Mouse (Mus musculus) R1 (cell line): ENCODE results near the gene Nxnl1.
A peak's percentile ranks its signal among the peaks of the same experiment; 100 is the strongest.

Experiments
- DNase-seq: peaks from one replicate; pipeline ENCODE4 v3.0.0-alpha.2; 2018; ENCODE audit warnings: low read depth, low spot score

Nxnl1 gene

DNA sequence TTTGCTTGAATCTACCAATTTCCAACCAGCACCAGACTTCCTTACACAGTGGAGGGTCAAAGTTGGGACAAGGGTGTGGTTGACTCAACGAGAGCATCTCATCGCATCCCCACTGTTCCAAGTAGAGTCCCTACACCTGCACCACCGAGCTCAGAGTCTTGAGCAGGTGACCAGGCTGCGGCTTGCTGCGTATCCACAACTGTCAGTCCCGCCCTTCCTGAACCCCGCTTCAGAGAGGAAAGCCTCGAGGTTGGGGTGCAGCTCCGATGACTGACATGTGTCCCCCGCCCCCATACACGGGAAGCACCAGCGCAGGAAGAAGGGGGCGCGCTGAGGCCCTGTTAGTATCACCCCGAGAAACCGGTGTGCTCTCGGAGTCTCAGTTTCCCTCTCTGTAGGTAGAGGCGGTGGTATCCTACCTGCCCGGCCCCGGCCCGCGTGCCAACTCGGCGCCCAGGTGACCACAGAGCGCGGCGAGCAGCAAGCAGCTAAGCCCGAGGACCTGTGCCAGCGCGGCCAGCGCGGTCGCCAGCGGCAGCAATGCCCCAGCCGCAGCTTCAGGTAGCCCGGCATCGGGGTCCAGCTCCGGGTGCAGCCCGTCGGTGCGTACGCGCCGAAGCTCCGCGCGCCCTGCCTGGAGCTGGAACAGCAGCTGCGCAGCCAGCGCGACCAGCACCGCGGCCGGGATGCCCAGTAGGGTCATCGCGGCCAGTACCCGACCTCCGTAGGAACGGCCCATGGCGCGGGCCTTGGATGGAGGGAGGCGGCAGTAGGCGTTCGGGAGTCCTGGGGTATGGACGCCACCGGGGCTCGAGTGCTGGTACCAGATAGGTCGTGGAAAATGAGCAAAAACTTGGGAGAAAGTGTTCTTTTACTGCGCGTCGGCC lies 8.1 kb downstream of the Nxnl1 start, which contains the start of gene Tmem221:
TSS of gene Tmem221 (minus strand) at position 801 of the 887 bp plus-strand sequence.
- DNase-seq, result peak; percentile 30

DNA sequence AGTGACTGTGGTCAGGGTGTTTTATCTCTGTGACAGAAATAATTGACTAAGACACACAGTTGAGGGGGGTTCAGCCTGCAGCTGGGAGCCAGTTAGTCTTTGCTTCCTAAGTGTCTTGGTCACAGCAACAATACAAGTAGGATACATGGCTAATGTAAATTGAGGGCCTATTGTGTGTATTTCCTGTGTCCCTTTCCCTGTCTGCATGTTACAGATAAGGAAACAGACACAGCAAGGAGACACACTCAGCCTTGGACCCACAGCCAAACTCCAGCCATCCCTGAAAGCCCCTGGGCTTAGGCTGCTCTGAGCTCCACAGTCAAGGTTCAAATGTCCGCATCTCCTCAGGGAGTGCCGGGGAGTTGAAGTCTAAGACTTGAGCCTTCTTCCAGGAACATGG lies 11.8 kb downstream of the Nxnl1 start:
- DNase-seq, result no peak

DNA sequence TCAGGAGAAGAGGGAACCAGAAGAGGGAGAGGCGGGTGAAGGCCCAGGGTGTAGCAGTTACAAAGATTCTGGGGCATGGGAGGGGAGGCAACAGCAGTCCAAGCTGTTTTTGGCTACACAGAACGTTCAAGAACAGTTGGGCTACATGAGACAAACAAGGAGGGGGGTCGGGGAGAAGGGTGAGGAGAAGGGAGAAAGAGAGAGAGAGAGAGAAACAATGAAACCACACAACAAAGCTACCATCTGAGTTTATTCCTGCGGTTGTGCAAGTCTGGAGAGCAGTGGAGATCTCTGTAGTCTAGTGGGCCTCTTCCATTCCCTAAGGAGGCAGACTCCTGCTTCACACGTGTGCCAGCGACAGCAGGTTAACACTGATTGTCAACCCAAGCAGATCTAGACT lies 12.4 kb downstream of the Nxnl1 start:
- no peak for DNase-seq

DNA sequence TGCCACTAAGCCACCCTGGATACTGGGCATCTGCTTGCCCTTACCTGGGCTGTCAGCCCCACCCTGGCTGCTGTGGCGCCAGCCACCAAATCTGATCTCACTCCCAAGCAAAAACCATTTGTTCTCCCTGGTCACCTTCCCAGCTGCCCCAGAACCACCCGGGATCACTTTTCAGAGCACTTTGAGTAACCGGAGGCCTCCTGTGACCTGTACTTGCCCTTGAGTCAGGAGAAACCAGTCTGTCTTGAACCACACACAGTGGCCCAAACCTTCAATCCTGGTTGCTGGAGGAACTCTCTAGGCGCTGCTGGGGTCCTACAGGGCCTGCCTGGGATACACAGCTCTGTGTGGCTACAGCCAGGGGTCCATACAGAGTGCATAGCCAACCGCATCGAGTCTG lies 13.6 kb downstream of the Nxnl1 start:
- no peak for DNase-seq

DNA sequence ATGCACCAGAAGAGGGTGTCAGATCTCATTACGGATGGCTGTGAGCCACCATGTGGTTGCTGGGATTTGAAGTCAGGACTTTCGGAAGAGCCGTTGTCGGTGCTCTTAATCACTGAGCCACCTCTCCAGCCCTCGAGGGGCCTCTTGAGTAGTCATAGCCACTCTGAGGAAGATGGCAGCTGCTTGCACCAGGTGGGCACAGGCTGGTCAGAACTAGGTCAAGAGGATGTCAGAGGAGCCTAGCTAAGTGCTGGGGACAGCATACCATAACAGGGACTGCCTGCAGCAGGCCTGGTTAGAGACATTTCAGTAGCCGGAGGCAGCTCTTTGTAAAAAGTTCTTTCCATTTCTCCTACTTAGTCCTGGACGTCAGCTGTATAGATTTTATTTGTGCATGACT lies 15.6 kb downstream of the Nxnl1 start:
- DNase-seq, result no peak

DNA sequence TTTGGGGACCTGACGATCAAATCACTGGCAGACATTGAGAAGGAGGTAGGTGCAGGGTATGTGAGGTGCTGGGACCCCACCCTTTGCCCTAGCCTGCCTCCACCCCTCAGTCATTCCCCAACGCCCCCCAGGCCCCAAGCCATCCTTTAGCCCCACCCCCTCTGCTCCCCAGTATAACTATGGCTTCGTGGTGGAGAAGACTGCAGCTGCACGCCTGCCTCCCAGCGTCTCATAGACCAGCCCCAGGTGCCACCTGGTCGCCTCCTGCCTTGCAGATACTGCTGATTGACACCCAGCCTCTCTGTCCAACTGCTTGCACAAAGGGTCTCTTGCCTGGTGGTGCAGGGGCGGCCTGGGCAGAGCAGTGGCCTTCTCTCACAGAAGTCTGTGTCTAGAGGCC lies 18.8 kb downstream of the Nxnl1 start:
- no peak for DNase-seq

DNA sequence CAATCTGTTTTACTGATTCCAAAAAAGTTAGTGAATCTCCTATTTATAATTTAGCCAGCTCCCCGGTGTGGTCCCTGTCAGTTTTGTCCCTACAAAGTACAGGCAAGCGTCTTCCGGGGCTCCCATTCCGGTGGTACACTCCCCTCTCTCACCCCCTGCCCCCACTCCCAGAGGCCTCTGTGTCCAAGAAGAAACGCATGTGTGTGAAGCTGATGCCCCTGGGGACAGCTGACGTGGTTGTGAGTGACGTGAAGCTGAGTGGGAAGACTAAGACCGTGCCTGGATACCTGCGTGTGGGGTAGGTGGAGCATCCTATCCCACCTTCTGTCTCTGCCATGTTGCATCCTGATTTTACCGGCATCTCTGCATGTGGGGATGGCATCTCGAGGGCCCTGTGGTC lies 21.3 kb downstream of the Nxnl1 start:
- DNase-seq, result no peak

DNA sequence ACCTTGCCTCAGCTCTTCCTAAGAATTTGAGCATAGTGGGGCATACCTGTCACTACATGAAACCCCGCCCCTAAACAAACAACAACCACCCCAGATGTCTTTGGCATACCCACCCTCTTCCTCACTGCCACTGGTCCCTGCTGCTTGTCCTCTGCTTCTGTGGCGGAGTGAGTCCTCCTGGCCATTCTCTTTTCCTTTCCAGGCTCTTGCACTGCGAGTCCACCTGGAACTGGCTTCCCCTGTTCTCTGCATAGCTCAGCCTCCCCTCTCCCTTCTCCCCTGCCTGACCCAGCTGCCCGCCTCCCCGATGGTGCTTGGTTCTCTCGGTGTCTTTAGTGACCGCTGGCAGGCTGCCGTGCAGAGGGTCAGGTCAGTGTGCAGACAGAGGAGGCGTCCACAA lies 22.6 kb downstream of the Nxnl1 start:
- no peak for DNase-seq

DNA sequence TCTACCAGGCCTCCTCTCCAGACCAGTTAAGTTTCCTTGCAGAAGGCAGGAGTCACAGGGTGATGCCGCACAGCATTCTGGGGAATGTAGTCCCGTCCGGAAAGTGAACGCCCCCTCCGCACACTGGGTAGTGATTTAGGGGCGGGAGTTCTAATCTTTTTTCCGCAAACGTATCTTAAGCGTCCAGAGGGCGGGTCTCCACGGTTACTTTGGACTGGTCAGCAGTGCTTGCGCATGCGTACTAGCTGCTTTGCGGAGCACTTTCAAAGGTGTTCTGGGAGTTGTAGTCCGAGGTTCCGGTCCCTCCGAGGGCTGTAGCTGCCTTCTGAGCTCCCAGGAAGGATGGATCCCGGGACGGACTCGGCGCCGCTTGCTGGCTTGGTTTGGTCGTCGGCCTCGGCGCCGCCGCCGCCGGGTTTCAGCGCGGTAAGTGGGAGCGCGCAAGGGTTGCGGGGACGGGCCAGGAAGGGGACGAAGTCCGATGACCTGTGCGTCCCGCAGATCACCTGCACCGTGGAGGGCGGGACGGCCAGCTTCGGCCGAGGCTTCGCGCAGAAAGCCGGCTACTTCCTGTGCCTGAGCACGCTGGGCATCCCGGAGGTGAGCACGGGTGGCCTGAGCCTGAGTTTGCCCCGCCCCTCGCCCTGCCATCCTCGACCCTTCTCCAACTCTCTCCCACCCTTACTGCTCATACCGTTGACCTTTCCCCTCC lies 23.6 kb downstream of the Nxnl1 start, which contains the start of gene Mvb12a:
TSS of gene Mvb12a (plus strand) at position 291 of the 712 bp plus-strand sequence.
- peak; percentile 100 for DNase-seq

DNA sequence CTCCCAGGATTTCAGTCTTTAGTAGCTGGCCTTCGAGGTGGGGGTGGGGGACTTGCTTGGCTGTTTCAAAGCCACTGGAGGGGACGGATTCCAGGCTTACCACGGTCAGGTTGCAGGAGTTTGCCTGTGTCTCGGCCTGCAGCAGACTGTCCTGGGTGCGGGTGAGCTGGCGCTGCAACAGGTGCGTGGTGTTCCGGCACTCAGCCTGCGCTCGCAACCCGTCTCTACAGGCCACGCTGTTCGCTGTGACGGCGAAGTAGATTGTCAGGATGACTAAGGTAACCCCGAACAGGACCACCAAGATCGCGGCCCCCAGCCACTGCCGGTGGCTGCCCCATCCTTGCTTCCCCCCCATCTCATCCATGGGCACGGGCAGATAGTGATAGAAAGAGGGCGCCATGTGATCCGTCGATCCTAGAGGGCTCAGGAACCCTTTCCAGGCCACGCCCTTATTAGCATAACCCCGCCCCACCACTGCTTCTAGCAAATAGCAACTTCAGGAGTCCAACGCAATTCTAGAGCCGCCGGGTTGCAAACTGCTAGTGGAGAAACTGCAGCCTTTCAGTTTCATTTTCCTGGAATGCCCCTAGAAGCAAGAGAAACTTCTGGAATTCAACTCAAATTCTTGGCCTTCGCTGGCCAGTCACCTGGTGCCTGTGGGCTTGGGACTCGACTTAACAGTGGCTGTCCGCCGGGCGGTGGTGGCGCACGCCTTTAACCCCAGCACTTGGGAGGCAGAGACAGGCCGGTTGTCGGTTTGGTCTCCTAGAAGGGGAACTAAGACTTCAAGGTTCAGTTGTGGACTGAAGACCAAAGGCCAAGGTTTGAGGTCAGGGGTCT lies 29.2 kb downstream of the Nxnl1 start, which contains the start of gene Bst2:
TSS of gene Bst2 (minus strand) at position 429 of the 840 bp plus-strand sequence.
- peak; percentile 97 for DNase-seq

DNA sequence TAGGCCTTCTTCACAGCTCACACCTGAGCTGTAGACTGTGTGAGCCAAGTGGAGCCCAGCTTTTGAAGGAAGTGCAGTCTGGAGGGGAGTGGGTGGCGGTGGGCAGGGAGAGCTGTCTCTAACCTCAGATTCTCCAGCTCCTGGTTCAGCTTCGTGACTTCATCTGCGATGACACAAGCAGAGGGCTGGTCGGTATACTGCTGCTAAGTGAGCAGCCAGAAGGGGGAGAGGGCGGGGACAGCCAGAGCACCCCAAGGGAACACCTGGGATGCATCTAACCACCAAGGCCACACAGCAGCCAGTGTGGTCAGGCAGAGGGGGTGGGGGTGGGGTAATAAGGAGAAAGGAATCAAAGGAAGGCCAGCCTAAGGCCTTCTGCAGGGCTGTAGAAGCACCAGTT lies 30.7 kb downstream of the Nxnl1 start:
- no peak for DNase-seq

DNA sequence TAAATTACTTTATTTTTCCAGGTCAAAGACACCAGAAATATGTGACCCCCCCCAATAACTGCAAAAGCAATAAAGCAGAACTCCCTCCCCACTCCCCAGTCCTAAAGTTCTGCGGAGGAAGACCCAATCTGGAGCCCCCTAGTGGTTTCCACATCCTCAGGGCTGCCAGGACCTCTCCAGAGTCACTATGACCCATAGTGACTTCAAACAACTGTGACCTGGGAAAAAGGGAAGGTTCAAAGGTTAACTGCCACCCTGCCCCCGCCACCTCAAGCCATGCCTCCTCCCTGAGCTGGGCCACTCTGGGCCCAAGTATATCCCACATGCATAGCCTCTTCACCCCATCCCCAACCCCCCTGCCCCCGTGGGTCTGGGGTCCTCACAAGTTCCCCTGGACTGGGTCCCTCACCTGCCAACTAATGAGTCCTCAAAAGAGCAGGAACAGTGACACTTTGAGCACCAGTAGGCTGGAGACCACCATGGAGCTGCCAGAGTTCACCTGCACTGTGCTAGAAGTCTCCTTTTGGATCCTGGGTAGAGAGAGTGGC lies 32.1 kb downstream of the Nxnl1 start:
- DNase-seq, result no peak

DNA sequence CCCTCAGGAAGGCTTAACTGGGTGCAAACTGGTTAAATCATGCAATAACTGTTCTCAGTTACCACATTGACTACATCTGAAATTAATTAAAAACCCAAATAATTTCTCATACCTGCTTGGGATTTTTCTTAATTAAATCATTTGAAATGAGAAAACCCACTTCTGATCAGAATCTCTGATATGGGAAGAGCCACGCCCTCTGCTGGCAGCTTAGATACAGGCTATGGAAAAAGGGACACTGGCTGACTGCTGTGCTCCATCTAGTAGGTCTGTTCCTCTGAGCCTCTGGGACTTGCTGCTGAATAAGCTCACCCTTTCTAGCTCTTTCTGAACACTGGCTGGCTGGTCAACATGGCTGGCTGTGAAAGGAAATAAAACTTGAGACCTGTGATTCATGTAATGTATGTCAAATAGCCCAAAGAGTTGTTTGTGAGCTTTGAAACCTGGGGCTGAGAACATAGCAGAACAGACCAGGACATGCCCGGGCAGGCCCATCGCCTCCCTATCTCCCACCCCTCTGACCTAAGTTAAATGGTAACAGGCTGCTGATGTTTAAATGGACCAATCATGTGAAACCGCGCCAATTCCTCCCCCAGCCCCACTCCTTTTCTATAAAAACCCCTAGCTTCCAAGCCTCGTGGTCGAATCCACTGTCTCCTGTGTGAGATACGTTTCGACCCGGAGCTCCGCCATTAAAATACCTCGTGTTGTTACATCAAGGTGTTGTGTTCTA lies 35.5 kb downstream of the Nxnl1 start:
- peak; percentile 89 for DNase-seq

DNA sequence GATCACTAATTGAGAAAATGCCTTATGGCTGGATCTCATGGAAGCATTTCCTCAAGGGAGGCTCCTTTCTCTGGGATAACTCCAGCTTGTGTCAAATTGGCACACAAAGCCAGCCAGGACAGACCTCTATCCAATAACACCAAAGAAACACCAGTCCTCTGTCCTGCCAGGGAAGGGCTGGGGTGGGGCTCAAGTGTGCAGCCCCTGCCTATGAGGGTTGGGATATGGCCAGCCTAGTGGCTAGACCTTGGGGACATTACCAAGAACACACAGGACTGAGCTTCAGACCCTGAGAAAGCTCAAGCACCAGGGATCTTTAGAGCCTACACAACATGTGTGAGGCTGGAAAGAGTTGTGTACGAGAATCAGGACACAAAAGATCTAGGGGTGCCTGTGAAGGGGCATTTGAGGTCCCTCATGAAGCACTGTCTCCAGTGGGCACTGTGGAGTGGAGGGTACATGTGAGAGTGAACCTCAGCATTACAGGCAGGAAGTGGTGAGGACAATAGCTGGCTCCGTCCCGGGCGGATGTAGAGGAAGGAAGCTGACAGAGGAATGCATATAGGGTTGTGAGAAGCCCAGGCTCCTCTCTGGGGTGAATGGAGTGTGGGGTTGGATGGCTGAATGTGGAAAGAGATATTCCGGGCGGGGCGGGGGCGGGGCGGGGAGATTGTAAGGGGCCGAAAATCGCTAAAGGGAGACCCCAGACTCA lies 37.9 kb downstream of the Nxnl1 start:
- peak; percentile 76 for DNase-seq

DNA sequence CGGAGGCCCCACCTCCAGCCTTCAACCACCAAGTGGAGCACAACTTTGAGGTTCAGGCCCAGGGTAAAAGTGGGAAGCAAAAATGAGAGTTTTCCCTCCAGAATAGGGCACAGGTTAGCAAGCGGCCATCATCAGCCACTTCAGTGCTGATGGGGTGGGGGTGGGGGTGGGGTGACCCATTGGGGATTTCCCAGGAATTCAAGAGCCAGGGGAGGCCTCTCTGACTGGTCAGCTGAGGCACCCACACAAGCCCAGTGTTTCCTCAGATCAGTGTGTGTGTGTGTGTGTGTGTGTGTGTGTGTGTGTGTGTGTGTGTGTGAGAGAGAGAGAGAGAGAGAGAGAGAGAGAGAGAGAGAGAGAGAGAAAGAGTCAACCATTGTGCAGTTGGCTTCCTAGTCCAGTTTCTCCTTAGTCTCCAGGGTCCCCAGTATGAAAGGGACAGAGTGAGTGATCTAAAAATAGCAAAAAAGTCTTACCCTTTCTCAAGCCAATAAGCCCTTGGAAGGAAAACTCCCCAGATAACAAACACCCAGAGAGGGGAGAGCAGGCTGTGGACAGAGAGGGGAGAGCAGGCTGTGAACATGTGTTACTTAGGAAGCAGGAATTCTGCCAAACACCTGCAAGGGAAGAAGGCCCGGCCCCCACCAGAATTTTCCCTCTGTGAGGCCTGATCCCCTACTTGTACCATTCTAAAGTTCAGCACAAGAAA lies 39.1 kb downstream of the Nxnl1 start:
- no peak for DNase-seq

DNA sequence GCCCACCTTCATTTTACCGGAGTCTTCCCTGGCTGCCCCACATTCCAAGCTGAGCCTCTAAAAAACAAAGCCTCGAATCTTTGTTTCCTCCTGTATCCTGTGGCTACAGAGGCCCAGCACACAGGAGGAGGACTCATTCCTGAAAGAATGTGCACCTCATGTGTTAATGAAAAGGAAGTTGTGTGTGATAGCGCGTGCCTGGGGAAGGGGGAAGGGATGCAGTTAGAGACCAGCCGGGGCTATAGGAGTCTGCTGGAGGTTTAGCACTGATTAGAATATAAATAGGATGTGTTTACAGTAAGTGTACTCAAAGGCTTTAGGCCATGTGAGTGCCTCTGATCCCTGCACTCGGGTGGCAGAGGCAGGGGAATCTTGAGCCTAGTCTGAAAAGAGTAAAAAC lies 40.1 kb downstream of the Nxnl1 start:
- peak; percentile 98 for DNase-seq

DNA sequence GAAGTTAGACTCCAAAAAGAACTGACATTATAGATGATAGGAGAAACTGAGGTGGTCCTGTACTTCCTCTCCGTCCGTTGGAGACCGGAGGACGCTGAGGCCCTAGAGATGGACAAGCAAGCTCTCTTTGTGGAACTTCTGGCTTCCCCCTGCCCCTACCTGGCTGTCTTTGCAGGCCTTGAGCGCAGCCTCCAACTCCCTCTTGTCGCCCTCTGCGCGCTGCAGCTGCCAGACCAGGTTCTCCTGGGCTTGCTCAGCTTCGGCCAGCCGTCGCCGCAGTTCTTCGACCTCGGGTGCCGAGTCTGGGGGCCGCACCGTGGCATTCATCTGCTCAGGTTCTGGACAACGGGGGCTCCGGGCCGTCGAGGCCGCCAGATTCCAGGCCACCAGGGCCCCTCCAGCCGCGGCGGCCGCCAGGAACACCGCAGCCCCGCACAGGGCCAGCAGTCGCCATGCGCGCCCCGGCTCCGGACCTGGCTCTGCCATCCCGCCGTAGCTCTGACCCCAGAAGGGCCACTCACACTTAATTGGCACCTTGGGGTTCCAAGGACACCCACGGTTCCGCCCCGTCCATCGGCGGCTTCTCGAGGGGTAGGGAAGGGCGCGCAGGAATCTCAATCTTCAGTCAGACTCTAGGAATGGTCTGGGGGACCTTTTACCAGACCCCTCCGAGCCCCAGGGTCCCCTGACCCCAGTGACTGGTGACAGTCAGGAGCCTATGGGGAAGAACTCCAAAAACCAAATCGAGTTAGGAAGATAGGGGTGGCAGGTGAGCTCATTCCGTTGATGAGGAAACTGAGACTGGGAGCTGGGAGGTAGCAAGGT lies 41.0 kb downstream of the Nxnl1 start, which contains the start of gene Ccdc194:
TSS of gene Ccdc194 (minus strand) at position 486 of the 825 bp plus-strand sequence.
- DNase-seq, result no peak

DNA sequence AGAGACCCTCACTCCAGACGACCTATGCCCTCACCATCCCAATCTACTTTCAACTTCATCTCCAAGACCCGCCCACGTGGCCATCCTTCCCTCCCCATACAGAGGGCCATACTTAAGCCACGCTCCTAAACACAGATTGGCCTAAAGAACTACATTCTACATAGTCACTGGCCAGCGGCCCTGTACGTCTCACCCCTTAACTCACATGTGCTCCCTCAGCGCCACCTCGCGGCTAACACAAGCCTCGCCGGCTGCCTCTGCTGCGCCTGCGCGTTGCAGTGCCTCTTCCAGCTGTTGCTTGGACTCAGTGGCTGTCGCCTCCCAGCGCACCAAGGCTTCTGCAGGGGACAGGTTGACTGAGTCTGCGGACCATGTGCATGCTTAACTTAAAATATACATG lies 44.8 kb downstream of the Nxnl1 start:
- DNase-seq, result peak; percentile 98
